Mouse (Mus musculus) liver, embryonic 16.5 days (tissue): ENCODE data around the gene Pcbp1. TPM values are rescaled to one million over a fixed set of nuclear protein-coding genes. Genes with fewer than 3 reads are reported as not detected.
"Not testable (repeated sequence)": the region's sequence is repeated elsewhere in the genome, so short reads cannot be mapped to it uniquely, and the experiment has no call there.

ENCODE experiments used
- ATAC-seq: fragments of 200-750 bp; cut with Nextera tagmentation; 2 replicates; pipeline ENCODE4 v1.8.0; 2017; ENCODE audit warnings: low read depth, mild to moderate bottlenecking, moderate number of reproducible peaks, moderate library complexity
- H3K27ac ChIP-seq: fragments of 300-500 bp; sonication (generic); 2 replicates; pipeline ENCODE4 v1.5.1; 2014; ENCODE audit warnings: mild to moderate bottlenecking, low read length
- H3K27me3 ChIP-seq: fragments of 300-500 bp; sonication (generic); 2 replicates; pipeline ENCODE4 v1.6.1; 2014; ENCODE audit warnings: low read depth, low read length, mixed read lengths; ENCODE audit not compliant: control insufficient read depth, insufficient read depth
- H3K36me3 ChIP-seq: fragments of 300-500 bp; sonication (generic); 2 replicates; pipeline ENCODE4 v1.6.1; 2014; ENCODE audit warnings: mild to moderate bottlenecking; ENCODE audit not compliant: control insufficient read depth, insufficient read depth
- H3K4me1 ChIP-seq: fragments of 300-500 bp; sonication (generic); 2 replicates; pipeline ENCODE4 v1.6.1; 2014; ENCODE audit warnings: low read depth, low read length, mixed read lengths; ENCODE audit not compliant: control insufficient read depth
- H3K4me2 ChIP-seq: fragments of 300-500 bp; sonication (generic); 2 replicates; pipeline ENCODE4 v1.6.1; 2014; ENCODE audit warnings: low read depth, low read length, mixed read lengths
- H3K4me3 ChIP-seq: fragments of 300-500 bp; sonication (generic); 2 replicates; pipeline ENCODE4 v1.5.1; 2014; ENCODE audit warnings: low read depth, mild to moderate bottlenecking, low read length
- H3K9ac ChIP-seq: fragments of 300-500 bp; sonication (generic); 2 replicates; pipeline ENCODE4 v1.6.1; 2014; ENCODE audit warnings: low read depth, low read length
- H3K9me3 ChIP-seq: fragments of 300-500 bp; sonication (generic); replicated peaks from 2 replicates; pipeline ENCODE4 v1.6.1; 2016; ENCODE audit warnings: low read length; ENCODE audit not compliant: control insufficient read depth
- WGBS: fragments of 180-500 bp; shearing (Covaris S2); extraction: QIAGEN DNeasy Blood & Tissue Kit; methylation state at CpG from one replicate; pipeline ENCODE4 v1.1.7; 2014; ENCODE audit not compliant: insufficient replicate concordance; 5-methylcytosine and 5-hydroxymethylcytosine counted together
- polyA plus RNA-seq: library from polyadenylated mRNA; unstranded; fragments of >200 nt; fragmentation: Nextera tagmentation; extraction: Ambion mirVana; gene quantifications from 2 replicates; pipeline ENCODE4 v1.2.1, GENCODE M21; 2015

The Pcbp1 gene
- polyA plus RNA-seq, 1 experiment from 2014 or later, result 82.3 TPM

DNA sequence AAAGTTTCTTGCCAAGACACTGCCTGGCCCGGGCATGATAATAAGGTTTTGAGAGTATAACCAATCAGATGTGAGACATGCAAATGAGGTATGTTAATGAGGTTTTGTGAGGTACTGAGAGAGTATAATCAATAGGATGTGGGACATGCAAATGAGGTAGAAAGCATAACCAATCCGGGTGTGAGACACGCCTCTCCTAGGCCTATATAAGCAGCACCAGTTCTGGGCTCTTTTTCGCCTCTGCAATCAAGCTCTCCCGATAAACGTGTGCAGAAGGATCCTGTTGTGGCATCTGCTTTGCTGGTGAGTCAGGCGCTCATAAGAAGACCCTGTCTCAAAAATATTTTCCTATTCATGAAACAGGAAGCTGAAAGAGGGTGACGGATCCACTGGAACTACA is 35.7 kb downstream of the Pcbp1 start:
- H3K9ac ChIP-seq, ATAC-seq, H3K4me3 ChIP-seq: not testable (repeated sequence)

DNA sequence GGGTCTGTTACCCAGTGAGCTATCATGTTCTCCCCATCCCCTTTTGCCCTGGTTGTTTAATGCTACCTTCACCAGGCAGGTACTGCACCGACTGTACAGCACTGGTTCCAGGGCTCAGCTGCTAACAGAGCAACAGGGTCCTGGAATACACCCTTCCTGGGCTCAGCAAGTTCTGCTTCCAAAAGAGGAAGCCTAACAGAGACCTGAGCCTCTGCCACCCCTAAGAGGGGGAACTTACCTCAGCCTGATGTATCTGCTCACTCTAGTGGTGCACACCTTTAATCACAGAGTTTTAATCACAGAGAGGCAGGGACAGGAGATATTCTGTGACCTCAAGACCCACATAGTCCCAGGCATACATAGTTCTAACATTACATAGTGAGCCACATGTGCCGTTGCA is 36.2 kb downstream of the Pcbp1 start:
- Histone ChIP-seq H3K4me1 (peaks cover 22% of the 10 kb centered on the region), H3K4me3 (no peak overlapping the region), H3K9me3 (no peaks in the 10 kb centered on the region), H3K27me3 (no peaks in the 10 kb centered on the region), H3K4me2 (no peak overlapping the region), H3K36me3 (no peaks in the 10 kb centered on the region), H3K27ac (no peak overlapping the region), H3K9ac (no peak overlapping the region)
- ATAC-seq, result no peak
- 70% methylated on average over 2 of the region's 2 CpGs for WGBS

More for the DNA sequence above, 35.7 kb downstream of the Pcbp1 start:
- WGBS, result 84% methylated on average over 8 of the region's 8 CpGs
- not testable (repeated sequence) for H3K36me3 ChIP-seq, H3K27me3 ChIP-seq, H3K9me3 ChIP-seq, H3K27ac ChIP-seq, H3K4me2 ChIP-seq
- peaks cover 22% of the 10 kb centered on the region for H3K4me1 ChIP-seq

DNA sequence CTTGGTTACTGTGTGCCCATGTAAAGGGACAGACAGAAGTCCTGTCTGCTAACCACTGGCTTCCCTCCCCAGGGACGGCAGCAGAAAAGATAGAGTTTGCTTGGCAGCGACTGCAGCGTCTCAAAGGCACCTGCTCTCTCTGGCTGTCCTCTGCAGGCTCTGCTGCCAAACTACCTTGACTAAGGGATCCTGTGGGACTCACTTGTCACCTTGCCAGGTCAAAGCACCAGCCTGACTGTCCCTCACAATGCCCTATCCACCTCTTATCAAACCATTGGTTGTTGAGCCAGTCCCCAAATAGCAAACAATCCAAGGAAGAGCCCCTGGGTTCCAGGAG is 38.0 kb downstream of the Pcbp1 start:
- peaks cover 12% of the 10 kb centered on the region for H3K4me1 ChIP-seq
- no peaks in the 10 kb centered on the region for H3K9me3 ChIP-seq
- H3K36me3 ChIP-seq, result no peaks in the 10 kb centered on the region
- H3K27ac ChIP-seq, result peak overlapping the region; percentile 93
- 30% methylated on average over 3 of the region's 3 CpGs for WGBS
- no peak for ATAC-seq
- H3K9ac ChIP-seq, result peak overlapping the region; percentile 60; the same call in 1 of the 2 replicates
- H3K4me2 ChIP-seq, result peak overlapping the region; percentile 50; the same call in 1 of the 2 replicates
- no peak overlapping the region for H3K4me3 ChIP-seq
- no peaks in the 10 kb centered on the region for H3K27me3 ChIP-seq

DNA sequence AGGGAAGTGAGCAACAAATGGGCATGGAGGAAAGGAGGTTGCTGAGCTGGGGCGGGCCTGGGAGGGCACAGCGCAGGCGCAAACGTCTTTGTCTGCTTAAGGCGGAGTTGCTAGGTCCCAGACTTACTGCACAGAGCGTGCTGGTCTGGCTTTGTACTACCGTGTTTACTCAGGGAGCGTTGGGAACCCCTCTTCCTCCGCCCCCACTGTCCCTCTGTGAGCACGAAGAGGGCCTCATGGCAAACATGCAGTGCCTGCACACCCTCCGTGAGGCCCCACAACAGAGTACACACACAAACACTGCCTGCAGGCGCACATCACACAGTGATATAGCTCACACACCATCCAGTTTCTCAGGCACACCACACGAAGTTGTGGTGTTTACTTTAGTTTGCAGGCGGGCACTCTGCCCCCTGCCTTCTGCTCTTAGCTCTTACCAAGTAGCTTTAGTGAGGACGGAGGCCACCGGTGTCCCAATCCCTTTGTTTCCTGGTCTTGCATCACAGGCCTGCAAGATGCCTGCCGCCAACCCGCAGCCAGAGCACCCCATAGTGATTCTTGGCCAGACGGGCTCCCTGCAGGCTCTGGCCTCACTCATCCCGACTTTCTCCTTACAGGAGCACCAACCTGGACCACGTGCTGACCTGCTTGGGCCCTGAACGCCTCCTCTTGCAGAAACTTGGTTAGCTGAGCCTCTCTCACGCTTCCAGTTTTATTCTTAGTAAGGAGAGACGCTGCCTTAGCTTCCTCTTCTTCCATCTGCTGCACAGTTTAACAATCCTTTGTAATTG is 38.6 kb downstream of the Pcbp1 start:
- H3K36me3 ChIP-seq, result no peaks in the 10 kb centered on the region
- 6% methylated on average over 24 of the region's 24 CpGs for WGBS

DNA sequence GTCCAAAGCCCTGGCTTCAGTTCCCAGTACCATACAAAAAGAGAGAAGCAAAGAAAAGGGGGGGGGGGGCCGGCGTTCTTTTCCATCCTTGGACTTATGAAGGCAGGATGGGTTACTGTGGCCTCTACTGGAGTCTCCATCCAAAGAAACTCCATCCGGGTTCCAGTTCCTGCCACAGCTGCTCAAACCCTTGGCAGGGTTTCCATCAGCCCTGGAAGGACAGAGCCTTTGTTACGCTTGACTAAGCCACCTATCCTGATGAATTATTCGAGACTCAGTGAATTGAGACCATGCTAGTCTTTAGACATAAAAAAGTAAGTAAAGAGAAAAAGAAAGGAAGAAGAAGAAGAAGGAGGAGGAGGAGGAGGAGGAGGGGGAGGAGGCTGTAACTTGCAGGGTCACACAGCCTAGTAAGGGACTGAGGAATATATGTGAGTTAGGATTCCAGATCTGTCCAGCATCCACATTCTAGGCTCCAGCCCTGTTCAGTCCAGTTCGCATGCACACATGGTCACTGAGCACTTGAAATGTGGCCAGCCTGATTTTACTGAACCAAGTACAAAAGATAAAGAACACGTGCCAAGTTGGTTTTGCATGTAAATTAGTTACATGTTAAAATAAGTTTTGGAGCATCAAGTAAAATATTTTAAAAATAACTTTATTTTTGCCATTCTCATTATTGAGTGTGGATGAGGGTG is 40.0 kb downstream of the Pcbp1 start:
- ATAC-seq, result no peak
- Histone ChIP-seq H3K4me3 (no peak overlapping the region), H3K36me3 (no peaks in the 10 kb centered on the region), H3K27ac (no peak overlapping the region), H3K4me2 (no peak overlapping the region), H3K4me1 (peaks cover 12% of the 10 kb centered on the region), H3K9me3 (no peaks in the 10 kb centered on the region), H3K27me3 (no peaks in the 10 kb centered on the region), H3K9ac (no peak overlapping the region)
- WGBS, result 67% methylated on average over 7 of the region's 7 CpGs

More for the DNA sequence above, 38.6 kb downstream of the Pcbp1 start:
- Histone ChIP-seq H3K4me1 (peaks cover 12% of the 10 kb centered on the region), H3K9ac (peak overlapping the region; percentile 60), H3K4me3 (peak overlapping the region; percentile 19; the same call in 1 of the 2 replicates), H3K9me3 (no peaks in the 10 kb centered on the region), H3K4me2 (peak overlapping the region; percentile 50), H3K27me3 (no peaks in the 10 kb centered on the region), H3K27ac (peak overlapping the region; percentile 93)
- ATAC-seq, result peak; percentile 89

DNA sequence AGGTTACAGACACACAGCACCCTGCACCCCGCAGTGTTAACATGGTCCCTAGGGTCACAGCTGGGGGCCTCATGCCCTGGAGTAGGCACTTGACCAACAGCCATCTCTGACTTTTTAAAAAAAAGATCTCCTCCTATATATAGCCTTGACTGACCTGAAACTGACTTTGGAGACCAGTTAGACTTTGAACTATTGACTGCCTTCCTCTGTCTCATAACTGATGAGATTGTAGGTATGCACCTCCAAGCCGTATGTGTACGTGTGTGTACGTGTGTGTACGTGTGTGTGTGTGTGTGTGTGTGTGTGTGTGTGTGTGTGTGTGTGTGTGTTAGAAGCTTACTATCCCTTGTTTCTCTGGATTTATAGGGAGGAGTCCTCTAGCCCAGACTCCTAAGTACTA is 44.2 kb downstream of the Pcbp1 start:
- Histone ChIP-seq H3K4me3 (no peak overlapping the region), H3K9me3 (no peaks in the 10 kb centered on the region), H3K4me2 (no peak overlapping the region), H3K27ac (peak overlapping the region; percentile 36; the same call in 1 of the 2 replicates), H3K4me1 (peaks cover 15% of the 10 kb centered on the region), H3K27me3 (no peaks in the 10 kb centered on the region), H3K9ac (no peak overlapping the region), H3K36me3 (no peaks in the 10 kb centered on the region)
- ATAC-seq, result peak; percentile 47
- 67% methylated on average over 5 of the region's 5 CpGs for WGBS

DNA sequence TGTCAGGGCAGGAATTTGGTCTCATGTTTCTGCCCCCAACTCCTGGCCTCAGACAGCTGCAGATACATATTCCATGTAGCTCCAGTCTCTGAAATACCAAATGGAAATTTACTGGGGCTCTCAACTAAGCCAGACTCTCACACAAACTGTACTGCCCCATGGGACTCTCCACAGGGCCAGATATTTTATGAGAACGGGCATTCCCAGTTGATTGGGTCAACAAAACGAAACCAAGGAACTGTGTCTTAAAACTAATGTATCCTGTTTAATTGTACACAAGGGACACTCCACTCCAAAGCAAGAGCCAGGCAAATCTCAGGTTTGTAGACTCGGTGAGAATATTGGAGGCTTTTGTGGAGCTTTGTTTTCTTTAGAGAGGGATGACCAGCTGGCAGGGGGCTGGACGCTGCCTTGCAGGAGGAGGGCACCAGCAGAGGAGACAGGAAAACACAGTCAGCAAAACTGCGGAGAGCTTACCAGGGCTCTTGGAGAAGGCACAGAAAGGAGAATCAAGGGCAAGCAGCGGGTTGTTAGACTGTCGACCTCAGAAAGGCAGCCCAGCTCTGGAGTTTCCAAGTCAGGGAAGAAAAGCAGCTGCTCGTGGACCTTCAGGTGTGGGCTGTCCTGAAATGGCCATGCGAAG is 45.8 kb downstream of the Pcbp1 start:
- H3K9me3 ChIP-seq, result no peaks in the 10 kb centered on the region
- peak overlapping the region; percentile 6; the same call in 1 of the 2 replicates for H3K4me2 ChIP-seq
- H3K9ac ChIP-seq, result 0 out of 2 replicates have a peak overlapping the region, but pooled peaks have one; percentile 8
- H3K36me3 ChIP-seq, result no peaks in the 10 kb centered on the region
- H3K4me3 ChIP-seq, result 0 out of 2 replicates have a peak overlapping the region, but pooled peaks have one; percentile 9
- ATAC-seq, result no peak
- WGBS, result 18% methylated on average over 9 of the region's 9 CpGs
- H3K4me1 ChIP-seq, result peaks cover 14% of the 10 kb centered on the region
- H3K27ac ChIP-seq, result peak overlapping the region; percentile 51
- H3K27me3 ChIP-seq, result no peaks in the 10 kb centered on the region

DNA sequence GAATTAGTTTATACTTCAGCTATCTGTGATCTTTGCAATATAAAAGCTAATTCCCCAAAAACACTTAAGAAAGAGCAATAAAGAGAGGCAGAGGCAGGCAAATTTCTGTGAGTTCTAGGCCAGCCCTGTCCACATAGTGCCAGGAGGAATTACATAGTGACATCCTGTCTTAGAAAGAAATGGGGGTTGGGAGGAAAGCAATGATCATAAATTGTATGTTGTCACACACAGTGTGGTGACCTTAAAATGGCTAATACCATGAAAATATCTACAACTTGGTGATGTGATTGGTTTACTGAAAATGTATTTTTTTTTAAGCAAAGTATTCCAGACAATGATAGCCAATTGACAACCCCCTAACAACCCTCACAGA is 46.3 kb downstream of the Pcbp1 start:
- H3K9ac ChIP-seq, result no peak overlapping the region
- no peak for ATAC-seq
- no peak overlapping the region for H3K4me2 ChIP-seq
- no peak overlapping the region for H3K27ac ChIP-seq
- H3K4me3 ChIP-seq, result no peak overlapping the region
- H3K27me3 ChIP-seq, result no peaks in the 10 kb centered on the region
- peaks cover 14% of the 10 kb centered on the region for H3K4me1 ChIP-seq
- H3K9me3 ChIP-seq, result no peaks in the 10 kb centered on the region
- H3K36me3 ChIP-seq, result no peaks in the 10 kb centered on the region

DNA sequence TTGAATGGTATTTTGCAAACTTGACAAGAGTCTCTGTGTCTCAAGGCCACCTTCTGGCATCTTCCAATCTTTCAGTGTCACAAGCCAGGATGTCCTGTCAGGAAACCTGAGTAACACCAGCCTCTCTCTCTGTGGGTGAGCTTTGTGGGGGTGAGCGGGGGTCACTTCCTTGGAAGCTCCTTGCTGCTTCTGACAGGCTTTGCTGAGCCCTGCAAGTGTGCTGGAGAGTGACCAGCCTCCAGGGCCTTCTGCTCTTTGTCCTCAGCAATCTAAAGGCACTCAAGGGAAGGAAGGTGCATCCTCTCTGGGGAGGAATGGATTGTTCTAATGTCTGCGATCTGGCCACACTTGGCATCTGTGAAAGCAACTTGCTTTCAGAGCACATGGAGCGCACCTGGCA is 46.8 kb downstream of the Pcbp1 start:
- Histone ChIP-seq H3K4me1 (peaks cover 14% of the 10 kb centered on the region), H3K36me3 (no peaks in the 10 kb centered on the region), H3K4me3 (no peak overlapping the region), H3K9ac (no peak overlapping the region), H3K4me2 (no peak overlapping the region), H3K27ac (no peak overlapping the region), H3K27me3 (no peaks in the 10 kb centered on the region), H3K9me3 (no peaks in the 10 kb centered on the region)
- ATAC-seq, result 0 out of 2 replicates have a peak, but pooled peaks have one; percentile 10
- WGBS, result 55% methylated on average over 3 of the region's 3 CpGs
